In genomic region chr4:117855146-117855545, GRCm38 (mm10) we compare ENCODE assay signal across 15 mouse cellular contexts. TPM values are rescaled to one million over a fixed set of nuclear protein-coding genes. Genes with fewer than 3 reads are reported as not detected.
DNase-seq lines count a peak whose midpoint lies in the region; ATAC-seq and TF ChIP-seq lines count a peak whose summit lies in the region.
"Had no signal": no experiment of that assay in that cellular context is flagged by ENCODE, and none has a peak within 500 bp of the region (broad histone marks: within the 10 kb centered on the region; RNA-seq: fewer than 3 reads in every experiment).

No protein-coding gene starts in this region.

- H3K36me3 ChIP-seq in heart, embryonic 12.5 days, result peaks cover 12% of the 10 kb centered on the region
- H3K36me3 ChIP-seq in heart, embryonic 11.5 days (ENCODE audit: control insufficient read depth, insufficient read depth, low read length), result no peaks in the 10 kb centered on the region
- H3K36me3 ChIP-seq in hindbrain, embryonic 12.5 days, result no peaks in the 10 kb centered on the region
- H3K36me3 ChIP-seq in midbrain, postnatal 0 days (ENCODE audit: insufficient read depth, low read length), result peaks cover 17% of the 10 kb centered on the region
- no peaks in the 10 kb centered on the region for H3K36me3 ChIP-seq in forebrain, embryonic 15.5 days
- H3K36me3 ChIP-seq: heart, embryonic 15.5 days; midbrain, embryonic 12.5 days had no signal

- H3K9me3 ChIP-seq in heart, embryonic 12.5 days (replicated peaks), result no peaks in the 10 kb centered on the region
- H3K9me3 ChIP-seq in heart, embryonic 11.5 days (replicated peaks; ENCODE audit: control insufficient read depth, low read length), result no peaks in the 10 kb centered on the region
- H3K9me3 ChIP-seq in hindbrain, embryonic 12.5 days (replicated peaks), result no peaks in the 10 kb centered on the region
- no peaks in the 10 kb centered on the region for H3K9me3 ChIP-seq in midbrain, postnatal 0 days (ENCODE audit: low read length)
- no peaks in the 10 kb centered on the region for H3K9me3 ChIP-seq in forebrain, embryonic 15.5 days
- H3K9me3 ChIP-seq: heart, embryonic 15.5 days; midbrain, embryonic 12.5 days had no signal

- peaks cover 22% of the 10 kb centered on the region for H3K4me1 ChIP-seq in heart, embryonic 12.5 days (replicated peaks)
- H3K4me1 ChIP-seq in heart, embryonic 11.5 days (ENCODE audit: control insufficient read depth, insufficient read depth, low read length), result 0 out of 2 replicates have a peak, but pooled peaks cover 4% of the 10 kb centered on the region
- peaks cover 15% of the 10 kb centered on the region for H3K4me1 ChIP-seq in hindbrain, embryonic 12.5 days
- no peaks in the 10 kb centered on the region; the same call in 1 of the 2 replicates for H3K4me1 ChIP-seq in midbrain, postnatal 0 days (ENCODE audit: insufficient read depth, low read length)
- H3K4me1 ChIP-seq in forebrain, embryonic 15.5 days, result peaks cover 5% of the 10 kb centered on the region; the same call in 1 of the 2 replicates

- no peak overlapping the region for H3K27ac ChIP-seq in heart, embryonic 12.5 days (ENCODE audit: poor library complexity, severe bottlenecking)
- H3K27ac ChIP-seq in heart, embryonic 11.5 days (ENCODE audit: low read depth, low read length), result no peak overlapping the region
- H3K27ac ChIP-seq in hindbrain, embryonic 12.5 days, result no peak overlapping the region
- peak overlapping the region; percentile 44 for H3K27ac ChIP-seq in midbrain, postnatal 0 days (ENCODE audit: low read depth, low read length)
- H3K27ac ChIP-seq in forebrain, embryonic 15.5 days (replicated peaks), result no peak overlapping the region
- H3K27ac ChIP-seq: heart, embryonic 15.5 days; kidney, postnatal 0 days; midbrain, embryonic 12.5 days had no signal

- no peak overlapping the region for H3K4me2 ChIP-seq in heart, embryonic 12.5 days
- H3K4me2 ChIP-seq in heart, embryonic 11.5 days, result no peak overlapping the region
- H3K4me2 ChIP-seq in hindbrain, embryonic 12.5 days (replicated peaks), result no peak overlapping the region
- H3K4me2 ChIP-seq in midbrain, postnatal 0 days (ENCODE audit: low read depth, low read length, poor library complexity, severe bottlenecking), result no peak overlapping the region
- no peak overlapping the region for H3K4me2 ChIP-seq in forebrain, embryonic 15.5 days (replicated peaks)
- H3K4me2 ChIP-seq: heart, embryonic 15.5 days; liver, embryonic 11.5 days; midbrain, embryonic 12.5 days had no signal

- DNase-seq in retina, postnatal 1 day, result peak; percentile 58
- DNase-seq in retina, embryonic 14.5 days (ENCODE audit: low spot score), result no peak
- DNase-seq in midbrain, postnatal 0 days (ENCODE audit: low spot score), result peak; percentile 75
- DNase-seq in thymus, postnatal 36 days, result no peak
- DNase-seq: spleen, adult 18-20 months; thymus, postnatal 25 days had no signal

- 75% methylated on average over 9 of the region's 9 CpGs for WGBS in heart, embryonic 12.5 days
- 77% methylated on average over 9 of the region's 9 CpGs for WGBS in heart, embryonic 11.5 days (ENCODE audit: insufficient replicate concordance)
- WGBS in hindbrain, embryonic 12.5 days, result 69% methylated on average over 9 of the region's 9 CpGs
- whole genome bisulfite sequencing in midbrain, postnatal 0 days, result 68% methylated on average over 9 of the region's 9 CpGs
- WGBS in forebrain, embryonic 15.5 days, result 75% methylated on average over 9 of the region's 9 CpGs

- ATAC-seq in heart, embryonic 12.5 days (ENCODE audit: insufficient number of reproducible peaks, low FRiP score), result 0 out of 2 replicates have a peak, but pooled peaks have one; percentile 16
- ATAC-seq in heart, embryonic 11.5 days (replicated peaks; ENCODE audit: insufficient number of reproducible peaks, low FRiP score, low TSS enrichment), result no peak
- 0 out of 2 replicates have a peak, but pooled peaks have one; percentile 27 for ATAC-seq in hindbrain, embryonic 12.5 days (ENCODE audit: low FRiP score)
- peak; percentile 73; the same call in 1 of the 2 replicates for ATAC-seq in midbrain, postnatal 0 days (ENCODE audit: low FRiP score)
- no peak for ATAC-seq in forebrain, embryonic 15.5 days (replicated peaks)
- ATAC-seq: forebrain, embryonic 14.5 days had no signal

- H3K27me3 ChIP-seq in heart, embryonic 12.5 days (replicated peaks), result peaks cover 6% of the 10 kb centered on the region; the same call in 1 of the 2 replicates
- H3K27me3 ChIP-seq in heart, embryonic 11.5 days (ENCODE audit: control insufficient read depth, insufficient read depth, low read length), result no peaks in the 10 kb centered on the region; the same call in 1 of the 2 replicates
- no peaks in the 10 kb centered on the region for H3K27me3 ChIP-seq in hindbrain, embryonic 12.5 days
- no peaks in the 10 kb centered on the region for H3K27me3 ChIP-seq in midbrain, postnatal 0 days (ENCODE audit: insufficient read depth, low read length)
- H3K27me3 ChIP-seq in forebrain, embryonic 15.5 days, result no peaks in the 10 kb centered on the region
- H3K27me3 ChIP-seq: heart, embryonic 15.5 days; midbrain, embryonic 12.5 days had no signal

- H3K9ac ChIP-seq in heart, embryonic 12.5 days, result no peak overlapping the region
- H3K9ac ChIP-seq in heart, embryonic 11.5 days (ENCODE audit: low read depth, low read length), result no peak overlapping the region
- H3K9ac ChIP-seq in hindbrain, embryonic 12.5 days, result no peak overlapping the region
- H3K9ac ChIP-seq in midbrain, postnatal 0 days (replicated peaks; ENCODE audit: low read length, poor library complexity, severe bottlenecking), result no peak overlapping the region
- no peak overlapping the region for H3K9ac ChIP-seq in forebrain, embryonic 15.5 days (replicated peaks)
- H3K9ac ChIP-seq: heart, embryonic 15.5 days; midbrain, embryonic 12.5 days had no signal

- no peak overlapping the region for H3K4me3 ChIP-seq in heart, embryonic 12.5 days
- no peak overlapping the region for H3K4me3 ChIP-seq in heart, embryonic 11.5 days (ENCODE audit: low read depth, low read length)
- no peak overlapping the region for H3K4me3 ChIP-seq in hindbrain, embryonic 12.5 days
- no peak overlapping the region for H3K4me3 ChIP-seq in midbrain, postnatal 0 days (ENCODE audit: low read depth, low read length)
- H3K4me3 ChIP-seq in forebrain, embryonic 15.5 days, result no peak overlapping the region
- H3K4me3 ChIP-seq: heart, embryonic 15.5 days; midbrain, embryonic 12.5 days had no signal

- TF ChIP-seq CTCF in midbrain, postnatal 0 days (IDR thresholded peaks at IDR 0.05), result no peak

RNA-seq across cellular contexts. Expression of gene Ccdc24, which starts 17.2 kb away (rescaled TPM):
- 0.74 and 0.91 TPM in 2 replicates for polyA plus RNA-seq in heart, embryonic 12.5 days (2016; fragmentation: Nextera tagmentation; extraction: Ambion mirVana)
- 0.56 and 0.90 TPM in 2 replicates for polyA plus RNA-seq in heart, embryonic 11.5 days (2014; fragmentation: Nextera tagmentation; extraction: Ambion mirVana)
- polyA plus RNA-seq in hindbrain, embryonic 12.5 days (2016; fragmentation: Nextera tagmentation; extraction: Ambion mirVana), result 2.9 TPM in 2 replicates
- 2.0 and 9.0 TPM in 2 replicates for total RNA-seq in midbrain, postnatal 0 days (2014; rRNA removed)
- 1.2 and 1.4 TPM in 2 replicates for polyA plus RNA-seq in midbrain, postnatal 0 days (2015; fragmentation: Nextera tagmentation; extraction: Ambion mirVana)
- 1.1 and 1.7 TPM in 2 replicates for polyA plus RNA-seq in forebrain, embryonic 15.5 days (2015; fragmentation: Nextera tagmentation; extraction: Ambion mirVana)

RNA-seq across cellular contexts. Expression of gene Slc6a9, which starts 20.8 kb away (rescaled TPM):
- 10.3 and 10.8 TPM in 2 replicates for polyA plus RNA-seq in heart, embryonic 12.5 days (2016; fragmentation: Nextera tagmentation; extraction: Ambion mirVana)
- polyA plus RNA-seq in heart, embryonic 11.5 days (2014; fragmentation: Nextera tagmentation; extraction: Ambion mirVana), result 8.7 and 15.2 TPM in 2 replicates
- polyA plus RNA-seq in hindbrain, embryonic 12.5 days (2016; fragmentation: Nextera tagmentation; extraction: Ambion mirVana), result 14.1 and 19.7 TPM in 2 replicates
- 71.2 and 105 TPM in 2 replicates for total RNA-seq in midbrain, postnatal 0 days (2014; rRNA removed)
- 58.7 and 70.5 TPM in 2 replicates for polyA plus RNA-seq in midbrain, postnatal 0 days (2015; fragmentation: Nextera tagmentation; extraction: Ambion mirVana)
- 9.0 and 11.3 TPM in 2 replicates for polyA plus RNA-seq in forebrain, embryonic 15.5 days (2015; fragmentation: Nextera tagmentation; extraction: Ambion mirVana)

RNA-seq across cellular contexts. Expression of gene B4galt2, which starts 28.1 kb away (rescaled TPM):
- polyA plus RNA-seq in heart, embryonic 12.5 days (2016; fragmentation: Nextera tagmentation; extraction: Ambion mirVana), result 18.3 and 19.4 TPM in 2 replicates
- 13.8 and 14.1 TPM in 2 replicates for polyA plus RNA-seq in heart, embryonic 11.5 days (2014; fragmentation: Nextera tagmentation; extraction: Ambion mirVana)
- 43.9 and 44.3 TPM in 2 replicates for polyA plus RNA-seq in hindbrain, embryonic 12.5 days (2016; fragmentation: Nextera tagmentation; extraction: Ambion mirVana)
- 238 and 337 TPM in 2 replicates for total RNA-seq in midbrain, postnatal 0 days (2014; rRNA removed)
- polyA plus RNA-seq in midbrain, postnatal 0 days (2015; fragmentation: Nextera tagmentation; extraction: Ambion mirVana), result 86.8 and 92.9 TPM in 2 replicates
- polyA plus RNA-seq in forebrain, embryonic 15.5 days (2015; fragmentation: Nextera tagmentation; extraction: Ambion mirVana), result 45.2 and 52.6 TPM in 2 replicates

RNA-seq across cellular contexts. Expression of gene Atp6v0b, which starts 32.0 kb away (rescaled TPM):
- polyA plus RNA-seq in heart, embryonic 12.5 days (2016; fragmentation: Nextera tagmentation; extraction: Ambion mirVana), result 183 and 196 TPM in 2 replicates
- polyA plus RNA-seq in heart, embryonic 11.5 days (2014; fragmentation: Nextera tagmentation; extraction: Ambion mirVana), result 194 and 197 TPM in 2 replicates
- polyA plus RNA-seq in hindbrain, embryonic 12.5 days (2016; fragmentation: Nextera tagmentation; extraction: Ambion mirVana), result 267 and 289 TPM in 2 replicates
- total RNA-seq in midbrain, postnatal 0 days (2014; rRNA removed), result 607 and 625 TPM in 2 replicates
- polyA plus RNA-seq in midbrain, postnatal 0 days (2015; fragmentation: Nextera tagmentation; extraction: Ambion mirVana), result 667 and 754 TPM in 2 replicates
- 460 and 461 TPM in 2 replicates for polyA plus RNA-seq in forebrain, embryonic 15.5 days (2015; fragmentation: Nextera tagmentation; extraction: Ambion mirVana)

RNA-seq across cellular contexts. Expression of gene Dph2, which starts 36.7 kb away (rescaled TPM):
- 12.4 and 12.9 TPM in 2 replicates for polyA plus RNA-seq in heart, embryonic 12.5 days (2016; fragmentation: Nextera tagmentation; extraction: Ambion mirVana)
- polyA plus RNA-seq in heart, embryonic 11.5 days (2014; fragmentation: Nextera tagmentation; extraction: Ambion mirVana), result 12.7 and 14.2 TPM in 2 replicates
- polyA plus RNA-seq in hindbrain, embryonic 12.5 days (2016; fragmentation: Nextera tagmentation; extraction: Ambion mirVana), result 20.5 and 22.4 TPM in 2 replicates
- total RNA-seq in midbrain, postnatal 0 days (2014; rRNA removed), result 13.8 and 23.3 TPM in 2 replicates
- 13.3 and 15.9 TPM in 2 replicates for polyA plus RNA-seq in midbrain, postnatal 0 days (2015; fragmentation: Nextera tagmentation; extraction: Ambion mirVana)
- 26.8 and 29.4 TPM in 2 replicates for polyA plus RNA-seq in forebrain, embryonic 15.5 days (2015; fragmentation: Nextera tagmentation; extraction: Ambion mirVana)

Comparison
In these comparisons a context has a peak if more than half of its experiments do, and no peak if none do; other contexts are left out.
1. ATAC-seq: peak in heart, embryonic 12.5 days (single experiment), hindbrain, embryonic 12.5 days (single experiment) and midbrain, postnatal 0 days (single experiment); none in heart, embryonic 11.5 days (single experiment) and forebrain, embryonic 15.5 days (single experiment).
2. DNase-seq: peak in retina, postnatal 1 day (single experiment) and midbrain, postnatal 0 days (single experiment); none in retina, embryonic 14.5 days (single experiment) and thymus, postnatal 36 days (0 of 2).